In the genomic region with DNA sequence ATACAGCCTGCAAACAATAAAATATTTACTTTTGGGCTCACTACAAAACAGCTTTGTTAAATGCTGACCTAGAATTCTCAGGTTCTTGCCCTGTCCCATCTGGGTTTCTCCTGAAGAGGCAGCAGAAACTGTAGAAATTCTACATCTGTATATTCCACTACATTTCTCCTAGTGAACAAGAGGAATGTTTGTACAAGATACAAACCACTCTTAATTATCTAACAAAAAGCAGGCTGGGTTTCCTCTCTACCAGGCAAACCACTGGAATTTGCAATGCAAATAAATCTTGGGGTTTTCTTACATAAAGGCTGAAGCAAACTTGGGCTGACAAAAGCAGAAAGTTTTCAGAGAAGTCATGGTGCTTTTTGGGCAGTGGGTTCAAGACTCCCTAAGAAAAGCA, we compare ENCODE assay signal across 22 mouse cellular contexts.
DNase-seq lines count a peak whose midpoint lies in the region; ATAC-seq and TF ChIP-seq lines count a peak whose summit lies in the region.
"Had no signal": no experiment of that assay in that cellular context is flagged by ENCODE, and none has a peak within 500 bp of the region (broad histone marks: within the 10 kb centered on the region; RNA-seq: fewer than 3 reads in every experiment).

No protein-coding gene starts in this region.

- H3K4me3 ChIP-seq in liver, embryonic 16.5 days (ENCODE audit: low read depth, low read length): no peak overlapping the region
- no peak overlapping the region for H3K4me3 ChIP-seq in liver, postnatal 0 days (ENCODE audit: low read depth, low read length)
- H3K4me3 ChIP-seq in CH12.LX (replicated peaks in 1 of 3; ENCODE audit: low read depth in 2 of 3, low read length in 2 of 3, poor library complexity in 1 of 3): no peak overlapping the region
- no peak overlapping the region for H3K4me3 ChIP-seq in stomach, embryonic 15.5 days (replicated peaks)
- H3K4me3 ChIP-seq: heart, embryonic 15.5 days; hindbrain, embryonic 13.5 days; left cerebral cortex, adult 2 months; limb, embryonic 15.5 days; midbrain, embryonic 12.5 days had no signal

- in situ Hi-C loops in CH12.LX (cut with MboI; ENCODE audit: low pct_ligation_motif_present, low pct_unique_long_range_greater_than_20kb, low sequenced_read_pairs) (no loop called here), Patski (cut with MboI; ENCODE audit: low pct_unique_long_range_greater_than_20kb) (no loop called here)

- no peak for ATAC-seq in liver, embryonic 16.5 days (ENCODE audit: low read depth)
- no peak for ATAC-seq in liver, postnatal 0 days
- no peak for ATAC-seq in Patski
- no peak for ATAC-seq in stomach, embryonic 15.5 days (ENCODE audit: insufficient read depth, low FRiP score, low read depth)
- ATAC-seq: activated CD4-positive, CD25-positive, alpha-beta regulatory T cell, adult 4 months had no signal

- dilution Hi-C loops in CH12.LX (cut with MboI; ENCODE audit: extremely low pct_ligation_motif_present, extremely low pct_unique_long_range_greater_than_20kb, low sequenced_read_pairs): no loop called here

- H3K27ac ChIP-seq in liver, embryonic 16.5 days (ENCODE audit: low read length): peak overlapping the region; percentile 45
- H3K27ac ChIP-seq in liver, postnatal 0 days (ENCODE audit: low read depth): no peak overlapping the region
- H3K27ac ChIP-seq in CH12.LX (ENCODE audit: insufficient read depth, low read depth): no peak overlapping the region
- peak overlapping the region; percentile 82 for H3K27ac ChIP-seq in stomach, embryonic 15.5 days
- H3K27ac ChIP-seq: heart, embryonic 15.5 days; hindbrain, embryonic 13.5 days; kidney, postnatal 0 days; left cerebral cortex, adult 2 months; limb, embryonic 15.5 days; midbrain, embryonic 12.5 days had no signal

- H3K4me1 ChIP-seq in liver, embryonic 16.5 days (ENCODE audit: control insufficient read depth, low read depth, low read length): no peaks in the 10 kb centered on the region; the same call in 1 of the 2 replicates
- H3K4me1 ChIP-seq in liver, postnatal 0 days (ENCODE audit: insufficient read depth): peaks cover 5% of the 10 kb centered on the region; the same call in 1 of the 2 replicates
- peaks cover 4 to 13% of the 10 kb centered on the region in 2 experiments; a peak in 3 of 4 replicates for H3K4me1 ChIP-seq in CH12.LX (ENCODE audit: control insufficient read depth in 1 of 2, insufficient read depth in 2 of 2)
- peaks cover 8% of the 10 kb centered on the region for H3K4me1 ChIP-seq in stomach, embryonic 15.5 days
- H3K4me1 ChIP-seq: hindbrain, embryonic 13.5 days; limb, embryonic 15.5 days had no signal

- POLR2A ChIA-PET in Patski (lab: Charles Lee): interaction anchor here (0.8 kb wide), 1 partner anchor 42 kb away, joined by 3 read pairs; no protein-coding TSS in a partner anchor

- H3K9ac ChIP-seq in liver, embryonic 16.5 days (ENCODE audit: low read depth, low read length): no peak overlapping the region
- H3K9ac ChIP-seq in liver, postnatal 0 days (replicated peaks): no peak overlapping the region
- H3K9ac ChIP-seq in CH12.LX (ENCODE audit: insufficient read depth, low read depth): no peak overlapping the region
- H3K9ac ChIP-seq in stomach, embryonic 15.5 days: no peak overlapping the region
- H3K9ac ChIP-seq: heart, embryonic 15.5 days; hindbrain, embryonic 13.5 days; limb, embryonic 15.5 days; midbrain, embryonic 12.5 days had no signal

- H3K27me3 ChIP-seq in liver, embryonic 16.5 days (ENCODE audit: control insufficient read depth, insufficient read depth, low read depth, low read length): no peaks in the 10 kb centered on the region
- H3K27me3 ChIP-seq in liver, postnatal 0 days (ENCODE audit: insufficient read depth, low read length): no peaks in the 10 kb centered on the region
- H3K27me3 ChIP-seq in CH12.LX (replicated peaks) (no peaks in the 10 kb centered on the region), Patski (no peaks in the 10 kb centered on the region)
- no peaks in the 10 kb centered on the region for H3K27me3 ChIP-seq in stomach, embryonic 15.5 days (replicated peaks)
- H3K27me3 ChIP-seq: heart, embryonic 15.5 days; hindbrain, embryonic 13.5 days; limb, embryonic 15.5 days; midbrain, embryonic 12.5 days had no signal

- no peak for DNase-seq in liver, postnatal 0 days
- peak; percentile 44 for DNase-seq in CH12.LX (ENCODE audit: extremely low read depth)
- DNase-seq in Patski (ENCODE audit: low read depth, low spot score): no peak
- no peak for DNase-seq in kidney, postnatal 14 days
- no peak for DNase-seq in ovary, postnatal 10 days (ENCODE audit: low spot score)
- DNase-seq: adrenal gland, postnatal 10 days; B cell, adult 2 months; cerebellum, adult 9-10 months; heart, postnatal 36 days; kidney, adult 11 months; left cerebral cortex, postnatal 4 days; lung, postnatal 14 days; thymus, postnatal 25 days had no signal

- H3K4me2 ChIP-seq in liver, embryonic 16.5 days (ENCODE audit: low read depth, low read length): no peak overlapping the region
- H3K4me2 ChIP-seq in liver, postnatal 0 days (ENCODE audit: low read depth, low read length): no peak overlapping the region
- no peak overlapping the region; the same call in 1 of the 2 replicates for H3K4me2 ChIP-seq in CH12.LX (ENCODE audit: insufficient read depth, low read depth, poor library complexity, severe bottlenecking)
- peak overlapping the region; percentile 12; the same call in 1 of the 2 replicates for H3K4me2 ChIP-seq in stomach, embryonic 15.5 days
- H3K4me2 ChIP-seq: heart, embryonic 15.5 days; hindbrain, embryonic 13.5 days; limb, embryonic 15.5 days; midbrain, embryonic 12.5 days had no signal

- CTCF ChIA-PET in Patski (lab: Charles Lee): interaction anchor here (1.4 kb wide), 1 partner anchor 60 kb away, joined by 4 read pairs; no protein-coding TSS in a partner anchor

- TF ChIP-seq POLR2A in CH12.LX (IDR thresholded peaks at IDR 0.05; ENCODE audit: low read depth, low read length): no peak

- H3K36me3 ChIP-seq in liver, embryonic 16.5 days (ENCODE audit: control insufficient read depth, insufficient read depth): no peaks in the 10 kb centered on the region
- H3K36me3 ChIP-seq in liver, postnatal 0 days (replicated peaks; ENCODE audit: insufficient read depth, low read length): no peaks in the 10 kb centered on the region
- H3K36me3 ChIP-seq in CH12.LX (replicated peaks in 1 of 2; ENCODE audit: control insufficient read depth in 1 of 2, insufficient read depth in 1 of 2, low read length in 1 of 2): no peaks in the 10 kb centered on the region
- no peaks in the 10 kb centered on the region for H3K36me3 ChIP-seq in stomach, embryonic 15.5 days
- H3K36me3 ChIP-seq: heart, embryonic 15.5 days; hindbrain, embryonic 13.5 days; limb, embryonic 15.5 days; midbrain, embryonic 12.5 days had no signal

- no peak for TF ChIP-seq EP300 in liver, postnatal 0 days (IDR thresholded peaks at IDR 0.05; ENCODE audit: low read depth)
- TF ChIP-seq EP300 in CH12.LX (IDR thresholded peaks at IDR 0.05; ENCODE audit: low read length): no peak

- no peak for TF ChIP-seq CTCF in liver, postnatal 0 days (IDR thresholded peaks at IDR 0.05; ENCODE audit: low read depth)
- TF ChIP-seq CTCF in CH12.LX (conservative IDR thresholded peaks at IDR 0.05 in 1 of 2, IDR thresholded peaks at IDR 0.05 in 1 of 2; ENCODE audit: low read depth in 2 of 2, low read length in 2 of 2) (no peak), Patski (IDR thresholded peaks at IDR 0.05) (peak; percentile 13)

- no peaks in the 10 kb centered on the region for H3K79me2 ChIP-seq in CH12.LX (replicated peaks; ENCODE audit: control insufficient read depth, extremely low read depth, insufficient read depth, poor library complexity, severe bottlenecking)

- H3K9me3 ChIP-seq in liver, embryonic 16.5 days (replicated peaks; ENCODE audit: control insufficient read depth, low read length): no peaks in the 10 kb centered on the region
- no peaks in the 10 kb centered on the region for H3K9me3 ChIP-seq in liver, postnatal 0 days (ENCODE audit: low read length)
- no peaks in the 10 kb centered on the region for H3K9me3 ChIP-seq in CH12.LX (replicated peaks; ENCODE audit: low read length)
- H3K9me3 ChIP-seq in stomach, embryonic 15.5 days: no peaks in the 10 kb centered on the region
- H3K9me3 ChIP-seq: heart, embryonic 15.5 days; hindbrain, embryonic 13.5 days; limb, embryonic 15.5 days; midbrain, embryonic 12.5 days had no signal

- no peak for TF ChIP-seq RAD21 in CH12.LX (IDR thresholded peaks at IDR 0.05; ENCODE audit: low read depth, low read length)

TF ChIP-seq in CH12.LX, 34 proteins besides CTCF, POLR2A, EP300 and RAD21:
- TF ChIP-seq NELFE (IDR thresholded peaks at IDR 0.05; ENCODE audit: low read depth, low read length) (no peak), MAZ (IDR thresholded peaks at IDR 0.05; ENCODE audit: low read depth, low read length) (no peak), RCOR1 (conservative IDR thresholded peaks at IDR 0.05; ENCODE audit: low read depth, low read length) (no peak), GABPA (IDR thresholded peaks at IDR 0.05; ENCODE audit: insufficient replicate concordance, low read depth, low read length) (no peak), MEF2A (IDR thresholded peaks at IDR 0.05; ENCODE audit: borderline replicate concordance, low read depth, low read length) (no peak), TBP (conservative IDR thresholded peaks at IDR 0.05; ENCODE audit: low read depth, low read length) (no peak), TCF12 (IDR thresholded peaks at IDR 0.05; ENCODE audit: low read depth, low read length) (no peak), E2F4 (IDR thresholded peaks at IDR 0.05; ENCODE audit: insufficient replicate concordance, low read depth, low read length) (no peak), PAX5 (IDR thresholded peaks at IDR 0.05; ENCODE audit: low read length) (no peak), MXI1 (IDR thresholded peaks at IDR 0.05; ENCODE audit: low read depth, low read length) (no peak), BHLHE40 (IDR thresholded peaks at IDR 0.05; ENCODE audit: low read depth, low read length) (no peak)

Comparison
In these comparisons a context has a peak if more than half of its experiments do, and no peak if none do; other contexts are left out.
1. H3K27ac ChIP-seq: peak in liver, embryonic 16.5 days (single experiment) and stomach, embryonic 15.5 days (single experiment); none in liver, postnatal 0 days (single experiment) and CH12.LX (single experiment).